Mouse (Mus musculus) inflammation-experienced regulatory T-cells (primary cell): ENCODE results near the gene Olfr535. TPM values are rescaled to one million over a fixed set of nuclear protein-coding genes. Genes with fewer than 3 reads are reported as not detected.

Experiments
- polyA plus RNA-seq, 2 experiments: library from polyadenylated mRNA; unstranded; fragments of 100-300 nt; shearing (Covaris generic); gene quantifications; one replicate each; pipeline ENCODE4 v1.2.1; 2017

Olfr535 gene
- under 1 TPM in 1 of 2 experiments, not detected in 1; 0.04 TPM for polyA plus RNA-seq

DNA sequence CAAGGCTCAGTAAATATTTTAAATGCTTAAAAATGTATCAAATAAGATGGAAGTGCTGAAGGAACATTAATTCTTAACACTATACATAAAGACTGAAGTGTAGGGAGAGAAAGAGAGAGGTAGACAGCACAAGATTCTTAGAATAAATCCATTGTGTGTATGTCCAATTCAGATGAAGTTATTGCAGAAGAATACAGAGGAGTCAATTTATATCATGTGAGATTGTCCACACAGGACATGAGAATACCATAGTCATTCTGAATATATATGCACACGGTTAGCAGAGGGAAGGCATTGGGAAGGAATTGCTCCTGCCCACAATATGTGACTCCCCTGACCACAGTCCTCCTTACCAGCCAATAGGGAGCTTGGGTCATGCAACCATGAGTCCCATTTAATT lies at the start of gene Olfr535:
Olfr535 (plus strand) TSS at position 301 of the 400 bp plus-strand sequence.

DNA sequence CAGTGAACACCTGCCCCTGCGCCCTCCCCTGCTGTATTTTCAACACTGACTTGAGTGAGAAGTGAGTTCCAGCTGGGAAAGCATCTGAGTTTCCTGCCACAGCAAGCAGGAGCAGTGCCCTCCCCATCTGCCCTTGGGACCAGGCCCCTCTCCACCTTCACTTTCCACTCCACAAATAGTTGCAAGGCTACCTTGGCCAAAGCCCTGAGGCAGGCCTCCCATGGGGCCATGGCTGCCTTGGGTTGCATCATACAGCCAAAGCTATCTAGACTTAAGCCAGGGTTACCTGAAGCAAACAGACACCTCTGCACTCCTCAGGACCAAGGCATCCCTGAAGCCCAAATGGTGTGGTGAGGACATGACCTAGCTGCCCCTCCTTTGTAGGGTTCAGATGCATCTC lies 20.9 kb upstream of the Olfr535 start, which contains the start of gene Olfr533:
Olfr533 (plus strand) TSS at position 301 of the 400 bp plus-strand sequence.

DNA sequence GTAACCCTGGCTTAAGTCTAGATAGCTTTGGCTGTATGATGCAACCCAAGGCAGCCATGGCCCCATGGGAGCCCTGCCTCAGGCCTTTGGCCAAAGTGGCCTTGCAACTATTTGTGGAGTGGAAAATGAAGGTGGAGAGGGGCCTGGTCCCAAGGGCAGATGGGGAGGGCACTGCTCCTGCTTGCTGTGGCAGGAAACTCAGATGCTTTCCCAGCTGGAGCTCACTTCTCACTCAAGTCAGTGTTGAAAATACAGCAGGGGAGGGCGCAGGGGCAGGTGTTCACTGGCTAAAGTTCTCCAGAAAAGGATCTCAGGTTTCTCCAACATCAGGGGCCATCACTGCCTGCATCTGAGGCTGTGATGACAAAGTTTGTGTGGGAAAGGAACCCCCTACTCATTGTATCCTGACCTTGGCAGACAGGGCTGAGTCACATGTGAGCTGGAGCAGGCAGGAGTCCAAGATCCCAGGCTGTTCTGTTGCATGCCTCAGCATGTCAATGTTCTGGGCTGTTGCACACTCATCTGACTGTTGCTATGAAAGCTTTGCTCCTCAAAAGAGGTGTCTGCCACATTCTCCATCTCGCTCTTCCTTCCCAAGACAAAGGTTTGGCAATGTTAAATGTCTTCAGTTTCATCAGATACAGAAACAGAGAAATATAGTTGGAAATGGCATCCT lies 23.5 kb downstream of the Olfr535 start, which contains the start of gene Olfr536:
Olfr536 (minus strand) TSS at position 51 of the 676 bp plus-strand sequence.

Other genes with a start within 250 kb of the Olfr535 start
- 10 to 100 TPM in 1 of 2 experiments, under 1 TPM in 1; 0.19 to 12.3 TPM for gene 5830411N06Rik, start 236.9 kb upstream of the Olfr535 start, polyA plus RNA-seq
- gene Olfr525, start 163.4 kb upstream of the Olfr535 start, polyA plus RNA-seq, result 1 to 10 TPM in 1 of 2 experiments, under 1 TPM in 1; 0.36 to 1.1 TPM
- not detected for gene Olfr527, start 150.2 kb upstream of the Olfr535 start, polyA plus RNA-seq
- under 1 TPM; 0.30 to 0.80 TPM for gene Olfr60, start 122.5 kb upstream of the Olfr535 start, polyA plus RNA-seq
- gene Olfr530, start 107.9 kb upstream of the Olfr535 start, polyA plus RNA-seq, result under 1 TPM in 1 of 2 experiments, not detected in 1; 0.76 TPM
- gene Olfr531, start 81.3 kb upstream of the Olfr535 start, polyA plus RNA-seq, result under 1 TPM; 0.05 to 0.76 TPM
- 1 to 10 TPM in 1 of 2 experiments, under 1 TPM in 1; 0.29 to 1.4 TPM for gene Olfr532, start 62.6 kb upstream of the Olfr535 start, polyA plus RNA-seq
- gene Olfr533, start 20.8 kb upstream of the Olfr535 start, polyA plus RNA-seq, result under 1 TPM in 1 of 2 experiments, not detected in 1; 0.67 TPM
- not detected for gene Olfr536, start 23.2 kb downstream of the Olfr535 start, polyA plus RNA-seq
- gene Olfr538, start 83.7 kb downstream of the Olfr535 start, polyA plus RNA-seq, result not detected
- under 1 TPM; 0.06 to 0.12 TPM for gene Olfr46, start 117.1 kb downstream of the Olfr535 start, polyA plus RNA-seq
- not detected for gene Olfr61, start 144.8 kb downstream of the Olfr535 start, polyA plus RNA-seq
- not detected for gene Olfr53, start 162.2 kb downstream of the Olfr535 start, polyA plus RNA-seq
- gene Olfr539, start 175.7 kb downstream of the Olfr535 start, polyA plus RNA-seq, result under 1 TPM; 0.08 to 0.70 TPM
- under 1 TPM; 0.04 to 0.20 TPM for gene Olfr45, start 197.7 kb downstream of the Olfr535 start, polyA plus RNA-seq
- gene Olfr541, start 213.1 kb downstream of the Olfr535 start, polyA plus RNA-seq, result under 1 TPM in 1 of 2 experiments, not detected in 1; 0.84 TPM